Mouse (Mus musculus) CH12.LX (cell line): ENCODE measurements around the gene Aurkb. TPM values are rescaled to one million over a fixed set of nuclear protein-coding genes. Genes with fewer than 3 reads are reported as not detected.
"Not testable (repeated sequence)": the region's sequence is repeated elsewhere in the genome, so short reads cannot be mapped to it uniquely, and the experiment has no call there.

Source experiments
- DNase-seq: peaks from one replicate; pipeline ENCODE4 v3.0.0-alpha.2; 2013; ENCODE audit errors: extremely low read depth
- H3K27ac ChIP-seq: 2 replicates; pipeline ENCODE4 v1.5.1; 2012; ENCODE audit warnings: low read depth, mild to moderate bottlenecking, control low read depth, moderate library complexity; ENCODE audit not compliant: insufficient read depth
- H3K27me3 ChIP-seq: replicated peaks from 2 replicates; pipeline ENCODE3; 2012; ENCODE audit warnings: inconsistent platforms
- H3K36me3 ChIP-seq, 2 experiments: replicated peaks in 1 of 2; 2 replicates each; pipeline versions ENCODE3 to v1.6.1; 2012; ENCODE audit warnings: inconsistent platforms in 1 of 2, low read length in 1 of 2, mild to moderate bottlenecking in 1 of 2, mixed read lengths in 1 of 2, moderate library complexity in 1 of 2; ENCODE audit not compliant: control insufficient read depth in 1 of 2, insufficient read depth in 1 of 2
- H3K4me1 ChIP-seq, 2 experiments: 2 replicates each; pipeline ENCODE4 v1.6.1; 2012; ENCODE audit warnings: inconsistent platforms in 1 of 2, moderate library complexity in 1 of 2; ENCODE audit not compliant: insufficient read depth in 2 of 2, control insufficient read depth in 1 of 2
- H3K4me2 ChIP-seq: 2 replicates; pipeline ENCODE4 v1.6.1; 2012; ENCODE audit warnings: low read depth, mild to moderate bottlenecking, control low read depth; ENCODE audit not compliant: poor library complexity, insufficient read depth, severe bottlenecking
- H3K4me3 ChIP-seq, 3 experiments: fragments of 150-350 bp in 1 of 3; sonication (generic) in 1 of 3; replicated peaks in 1 of 3; 2 replicates each; pipeline versions ENCODE3 to v1.5.1; 2011 to 2012; ENCODE audit warnings: low read depth in 2 of 3, low read length in 2 of 3, mild to moderate bottlenecking in 2 of 3, moderate library complexity in 2 of 3, control low read depth in 1 of 3, improper control_type of control experiment in 1 of 3, inconsistent platforms in 1 of 3, mixed read lengths in 1 of 3; ENCODE audit not compliant: poor library complexity in 1 of 3
- H3K79me2 ChIP-seq: replicated peaks from 2 replicates; pipeline ENCODE4 v1.6.1; 2012; ENCODE audit warnings: mild to moderate bottlenecking, moderate library complexity; ENCODE audit not compliant: control insufficient read depth, poor library complexity, insufficient read depth, severe bottlenecking; ENCODE audit errors: extremely low read depth
- H3K9ac ChIP-seq: 2 replicates; pipeline ENCODE4 v1.6.1; 2012; ENCODE audit warnings: low read depth, mild to moderate bottlenecking, control low read depth, moderate library complexity; ENCODE audit not compliant: insufficient read depth
- H3K9me3 ChIP-seq: replicated peaks from 2 replicates; pipeline ENCODE3; 2012; ENCODE audit warnings: low read length, inconsistent platforms, mixed read lengths
- BHLHE40 ChIP-seq: IDR thresholded peaks from 2 replicates; pipeline ENCODE4 v1.6.1; 2011; ENCODE audit warnings: mild to moderate bottlenecking, low read depth, low read length, improper control_type of control experiment
- CHD1 ChIP-seq: IDR thresholded peaks from 2 replicates; pipeline ENCODE4 v1.6.1; 2012; ENCODE audit warnings: low read depth, low read length, improper control_type of control experiment, inconsistent platforms
- CHD2 ChIP-seq: IDR thresholded peaks from 2 replicates; pipeline ENCODE4 v1.6.1; 2011; ENCODE audit warnings: low read length, improper control_type of control experiment
- CTCF ChIP-seq, 2 experiments: IDR thresholded peaks in 1 of 2; conservative IDR thresholded peaks in 1 of 2; 2 replicates each; pipeline ENCODE4 v1.5.1; 2011 to 2012; ENCODE audit warnings: low read depth in 2 of 2, low read length in 2 of 2, improper control_type of control experiment in 1 of 2, inconsistent platforms in 1 of 2, mild to moderate bottlenecking in 1 of 2, moderate library complexity in 1 of 2
- ELF1 ChIP-seq: IDR thresholded peaks from 2 replicates; pipeline ENCODE4 v1.6.1; 2014; ENCODE audit warnings: low read depth, mild to moderate bottlenecking, inconsistent platforms, low read length, improper control_type of control experiment
- HCFC1 ChIP-seq: IDR thresholded peaks from 2 replicates; pipeline ENCODE4 v1.6.1; 2012; ENCODE audit warnings: low read depth, mild to moderate bottlenecking, inconsistent platforms, low read length, improper control_type of control experiment
- KAT2A ChIP-seq: IDR thresholded peaks from 2 replicates; pipeline ENCODE4 v1.6.1; 2012; ENCODE audit warnings: low read length, improper control_type of control experiment, inconsistent platforms; ENCODE audit not compliant: insufficient replicate concordance
- MXI1 ChIP-seq: IDR thresholded peaks from 2 replicates; pipeline ENCODE4 v1.6.1; 2011; ENCODE audit warnings: mild to moderate bottlenecking, low read depth, low read length, improper control_type of control experiment
- TBP ChIP-seq: conservative IDR thresholded peaks from 2 replicates; pipeline ENCODE4 v1.6.1; 2011; ENCODE audit warnings: low read depth, low read length, improper control_type of control experiment
- UBTF ChIP-seq: IDR thresholded peaks from 2 replicates; pipeline ENCODE4 v1.6.1; 2012; ENCODE audit warnings: low read depth, mild to moderate bottlenecking, inconsistent platforms, low read length, improper control_type of control experiment, moderate library complexity
- ZMIZ1 ChIP-seq: IDR thresholded peaks from 2 replicates; pipeline ENCODE4 v1.6.1; 2012; ENCODE audit warnings: low read depth, mild to moderate bottlenecking, inconsistent platforms, low read length, improper control_type of control experiment
- dilution Hi-C: fragments of 300-500 bp; cut with MboI; formaldehyde crosslinking; loops from 2 replicates; pipeline ENCODE4 v1.14.3; 2020; ENCODE audit warnings: low sequenced_read_pairs; ENCODE audit not compliant: extremely low pct_unique_long_range_greater_than_20kb, extremely low pct_ligation_motif_present
- in situ Hi-C: fragments of 300-500 bp; cut with MboI; formaldehyde crosslinking; loops from 3 replicates; pipeline ENCODE4 v1.14.3; 2019; ENCODE audit warnings: low sequenced_read_pairs, low pct_ligation_motif_present, low pct_unique_long_range_greater_than_20kb, mixed read lengths
- polyA plus RNA-seq: library from polyadenylated mRNA; unstranded; fragments of >175 nt; gene quantifications from 2 replicates; pipeline ENCODE4 v1.2.1, GENCODE M21; 2012; ENCODE audit warnings: low read depth; ENCODE audit not compliant: insufficient read length
- total RNA-seq, 2 experiments: library from RNA; depleted of rRNA; stranded (reverse); fragments of 300-350 nt in 1 of 2; fragments of >200 nt in 1 of 2; gene quantifications; 2 replicates each; pipeline ENCODE4 v1.2.3; 2012 to 2014

Aurkb gene
- total and polyA plus RNA-seq, 3 experiments, result 170 to 200 (median 190) TPM

GRCm38 (mm10) chr11:69009508-69009907, 35.9 kb upstream of the Aurkb start:
- no peaks in the 10 kb centered on the region for H3K9me3 ChIP-seq
- no peak overlapping the region for H3K4me2 ChIP-seq
- TF ChIP-seq TBP (peak; percentile 83), ZMIZ1 (no peak)
- TF ChIP-seq, all 38 proteins: peak for 1
- H3K9ac ChIP-seq, result no peak overlapping the region
- H3K4me1 ChIP-seq, result peaks cover 9 to 43% of the 10 kb centered on the region in 2 experiments
- in situ Hi-C loops (no loop called here), dilution Hi-C loops (no loop called here)
- DNase-seq, result no peak
- H3K4me3 ChIP-seq, result no peak overlapping the region
- peaks cover 34% of the 10 kb centered on the region for H3K79me2 ChIP-seq
- peaks cover 0 to 26% of the 10 kb centered on the region in 2 experiments for H3K36me3 ChIP-seq
- H3K27ac ChIP-seq, result no peak overlapping the region
- H3K27me3 ChIP-seq, result no peaks in the 10 kb centered on the region

- peak overlapping the region; percentile 30; the same call in 1 of the 2 replicates for H3K27ac ChIP-seq
- H3K9ac ChIP-seq, result peak overlapping the region; percentile 93
- peak overlapping the region; percentile 31 to 73 (median 34) for H3K4me3 ChIP-seq
- peak; percentile 72; the same call in 1 of the 2 replicates for TF ChIP-seq BHLHE40
- TF ChIP-seq MXI1, result 0 out of 2 replicates have a peak, but pooled peaks have one; percentile 61
- peak; percentile 92 for TF ChIP-seq TBP
- no peak for TF ChIP-seq KAT2A
- no peak for TF ChIP-seq CHD2
- H3K4me2 ChIP-seq, result peak overlapping the region; percentile 93
- in situ Hi-C loops, result no loop called here
- DNase-seq, result peak; percentile 54
- peaks cover 9 to 37% of the 10 kb centered on the region in 2 experiments for H3K4me1 ChIP-seq
- no peaks in the 10 kb centered on the region for H3K9me3 ChIP-seq
- no peaks in the 10 kb centered on the region for H3K27me3 ChIP-seq
- dilution Hi-C loops, result no loop called here
- peaks cover 24% of the 10 kb centered on the region for H3K79me2 ChIP-seq
- H3K36me3 ChIP-seq, result peaks cover 0 to 14% of the 10 kb centered on the region in 2 experiments
Measured at GRCm38 (mm10) chr11:69010400-69011323, 34.8 kb upstream of the Aurkb start.

GRCm38 (mm10) chr11:69011445-69011844, 34.0 kb upstream of the Aurkb start:
- H3K36me3 ChIP-seq, H3K27me3 ChIP-seq, H3K9me3 ChIP-seq, in situ Hi-C loops, dilution Hi-C loops: not testable (repeated sequence)
- Histone ChIP-seq H3K4me2 (peak overlapping the region; percentile 93), H3K27ac (peak overlapping the region; percentile 92), H3K4me3 (peak overlapping the region; percentile 63 to 73 (median 69)), H3K4me1 (peaks cover 9 to 29% of the 10 kb centered on the region in 2 experiments), H3K9ac (peak overlapping the region; percentile 93), H3K79me2 (peaks cover 19% of the 10 kb centered on the region)
- TF ChIP-seq TBP (peak; percentile 94), CHD1 (peak; percentile 26; the same call in 1 of the 2 replicates), CTCF (conservative IDR thresholded peaks at IDR 0.05 in 1 of 2, IDR thresholded peaks at IDR 0.05 in 1 of 2; ENCODE audit: low read depth in 2 of 2, low read length in 2 of 2) (peak in 1 of 2 experiments; percentile 50; a peak in 2 of 4 replicates), UBTF (0 out of 2 replicates have a peak, but pooled peaks have one; percentile 20), ELF1 (peak; percentile 72; the same call in 1 of the 2 replicates), HCFC1 (peak; percentile 11; the same call in 1 of the 2 replicates)
- peak; percentile 56 for DNase-seq
